Mouse (Mus musculus): Measurements from ENCODE around the gene Mettl16. TPM values are rescaled to one million over a fixed set of nuclear protein-coding genes. Genes with fewer than 3 reads are reported as not detected.
"Not testable (repeated sequence)": the region's sequence is repeated elsewhere in the genome, so short reads cannot be mapped to it uniquely, and the experiment has no call there.

The Mettl16 gene
- total RNA-seq, 2 experiments from 2014 or later = 8.5 to 9.2 TPM

DNA sequence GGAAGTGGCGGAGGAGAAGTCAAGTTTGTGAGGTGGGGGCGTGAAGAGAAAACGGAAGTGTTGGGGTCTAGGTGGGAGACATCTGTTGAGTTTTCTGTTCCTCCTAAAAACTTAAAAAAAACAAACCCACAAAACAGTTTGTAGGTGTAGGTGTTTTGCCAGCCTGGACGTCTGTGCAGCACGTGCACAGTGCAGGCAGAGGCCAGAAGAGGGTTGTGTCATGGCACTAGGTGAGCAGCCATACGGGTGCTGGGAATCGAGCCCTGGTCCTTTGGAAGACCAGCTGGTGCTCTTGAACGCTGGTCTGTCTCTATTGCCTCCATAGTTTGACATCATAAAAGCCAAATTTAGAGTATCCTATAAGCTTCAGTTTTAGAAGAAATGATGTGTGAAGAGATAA is 604 bp downstream of the Mettl16 start:
- DNase-seq = no peak
- intact Hi-C loops (cut with DNase I; ENCODE audit: low total_unique reads) = no loop called here

DNA sequence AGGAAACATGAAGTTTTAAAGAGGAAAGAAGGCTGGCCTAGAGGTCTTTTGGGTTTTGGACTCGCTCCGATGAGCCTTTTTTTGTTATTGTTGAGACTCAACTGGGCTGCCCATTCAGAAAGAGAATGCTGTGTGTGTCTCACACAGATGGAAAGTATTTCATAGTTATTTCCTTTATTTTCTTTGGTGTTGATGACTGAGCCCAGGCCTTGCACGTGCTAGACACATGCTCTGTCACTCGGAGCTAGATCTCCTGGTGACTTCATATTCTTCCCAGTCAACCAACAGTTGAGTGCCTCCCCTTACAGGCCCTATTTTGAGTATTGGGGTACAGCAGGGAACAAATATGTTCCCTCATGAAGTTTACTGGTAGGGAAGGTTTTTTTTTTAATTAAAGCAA is 1.0 kb downstream of the Mettl16 start:
- intact Hi-C loops (cut with DNase I; ENCODE audit: low total_unique reads) = no loop called here
- DNase-seq = no peak

- DNase-seq = no peak
- intact Hi-C loops (cut with DNase I; ENCODE audit: low total_unique reads) = no loop called here
These were observed 1.8 kb downstream of the Mettl16 start for GRCm38 (mm10) chr11:74772386-74772785.

- no peak for DNase-seq
- intact Hi-C loops (cut with DNase I; ENCODE audit: low total_unique reads) = no loop called here
These were observed 22.2 kb downstream of the Mettl16 start for GRCm38 (mm10) chr11:74792874-74793273.

GRCm38 (mm10) chr11:74800658-74801057 is 30.0 kb downstream of the Mettl16 start:
- no peak for DNase-seq
- intact Hi-C loops (cut with DNase I; ENCODE audit: low total_unique reads) = no loop called here

- intact Hi-C loops (cut with DNase I; ENCODE audit: low total_unique reads) = no loop called here
These were observed 33.5 kb downstream of the Mettl16 start for GRCm38 (mm10) chr11:74804081-74804627.

GRCm38 (mm10) chr11:74807246-74807882 is 36.7 kb downstream of the Mettl16 start:
- intact Hi-C loops (cut with DNase I; ENCODE audit: low total_unique reads) = loop anchor here (5.0 kb wide), 1 partner anchor 170 kb away; no protein-coding TSS in a partner anchor

More at GRCm38 (mm10) chr11:74804081-74804627, 33.5 kb downstream of the Mettl16 start:
- no peak for DNase-seq

GRCm38 (mm10) chr11:74808251-74808853 is 37.7 kb downstream of the Mettl16 start:
- intact Hi-C loops (cut with DNase I; ENCODE audit: low total_unique reads) = loop anchor here (5.0 kb wide), 1 partner anchor 171 kb away; no protein-coding TSS in a partner anchor
- no peak for DNase-seq

More at GRCm38 (mm10) chr11:74807246-74807882, 36.7 kb downstream of the Mettl16 start:
- no peak for DNase-seq

DNA sequence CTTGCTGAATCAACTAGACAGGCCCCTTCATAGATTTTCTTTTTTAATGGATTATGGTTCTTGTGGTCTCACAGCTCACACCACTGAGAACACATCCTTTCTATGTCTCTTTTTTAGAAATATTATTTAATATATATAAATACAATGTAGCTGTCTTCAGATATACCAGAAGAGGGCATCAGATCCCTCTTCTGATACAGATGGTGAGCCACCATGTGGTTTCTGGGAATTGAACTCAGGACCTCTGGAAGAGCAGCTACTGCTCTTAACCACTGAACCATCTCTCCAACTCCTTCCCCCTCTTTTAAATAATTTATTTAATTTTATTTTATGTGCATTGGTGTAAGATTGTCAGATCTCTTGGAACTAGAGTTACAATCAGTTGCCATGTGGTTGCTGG is 39.5 kb downstream of the Mettl16 start:
- DNase-seq = no peak
- intact Hi-C loops (cut with DNase I; ENCODE audit: low total_unique reads) = no loop called here

DNA sequence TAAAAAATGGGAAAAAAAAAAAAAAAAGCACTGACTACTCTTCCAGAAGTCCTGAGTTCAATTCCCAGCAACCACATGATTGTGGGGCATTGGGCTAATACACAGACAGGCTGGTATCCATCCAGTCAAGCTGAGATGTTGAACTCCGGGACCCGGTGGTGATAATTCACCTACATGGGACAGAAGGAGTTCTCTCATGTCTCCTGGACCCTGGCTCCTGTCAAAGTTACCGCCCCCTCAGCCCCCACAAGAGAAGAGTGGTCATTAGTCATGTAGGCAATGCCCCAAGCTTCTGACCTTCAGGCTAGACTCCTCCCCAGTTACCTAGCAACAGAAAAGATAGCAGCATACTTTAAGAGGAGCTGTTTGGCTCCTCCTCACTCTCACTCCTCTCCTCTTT is 40.4 kb downstream of the Mettl16 start:
- intact Hi-C loops (cut with DNase I; ENCODE audit: low total_unique reads); DNase-seq: not testable (repeated sequence)

GRCm38 (mm10) chr11:74811538-74811937 is 40.9 kb downstream of the Mettl16 start:
- intact Hi-C loops (cut with DNase I; ENCODE audit: low total_unique reads) = no loop called here
- DNase-seq = no peak

DNA sequence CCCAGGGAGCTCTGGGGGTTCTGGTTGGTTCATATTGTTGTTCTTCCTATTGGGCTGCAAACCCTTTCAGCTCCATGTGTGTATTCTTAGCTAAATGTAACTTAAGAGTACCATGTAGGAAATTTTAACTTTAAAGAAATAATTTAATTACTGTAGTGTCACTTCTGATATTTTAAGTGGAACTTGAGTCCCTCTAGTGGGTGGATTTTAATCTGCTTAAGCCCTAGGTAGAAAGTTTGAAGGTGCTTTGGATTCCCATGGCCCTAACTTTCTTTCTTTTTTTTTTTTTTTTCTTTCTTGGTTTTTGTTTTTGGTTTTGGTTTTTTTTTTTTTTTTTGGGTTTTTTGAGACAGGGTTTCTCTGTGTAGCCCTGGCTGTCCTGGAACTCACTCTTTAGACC is 45.2 kb downstream of the Mettl16 start:
- intact Hi-C loops (cut with DNase I; ENCODE audit: low total_unique reads) = no loop called here
- no peak for DNase-seq

DNA sequence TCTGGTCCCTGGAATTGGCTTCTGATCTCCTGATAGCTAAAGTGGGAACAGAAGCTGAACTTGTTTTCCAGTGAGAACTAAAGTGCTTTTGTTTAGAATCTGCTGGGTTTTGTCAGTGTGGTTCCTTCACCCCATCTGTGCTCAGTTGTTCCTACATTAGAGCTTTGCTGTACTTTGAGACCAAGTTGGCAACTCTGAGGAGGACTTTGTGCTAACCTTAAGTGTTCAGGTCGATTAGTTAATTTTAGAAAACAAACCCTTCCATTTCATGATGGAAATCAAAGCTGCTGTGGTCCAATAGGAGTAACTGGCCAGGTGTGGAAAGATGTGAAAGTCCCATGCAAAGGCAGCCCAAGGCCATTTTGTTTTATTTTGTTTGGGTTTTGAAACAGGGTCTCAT is 50.3 kb downstream of the Mettl16 start:
- no peak for DNase-seq
- intact Hi-C loops (cut with DNase I; ENCODE audit: low total_unique reads) = loop anchor here (2.0 kb wide), 1 partner anchor 28 kb away; no protein-coding TSS in a partner anchor

- intact Hi-C loops (cut with DNase I; ENCODE audit: low total_unique reads) = loop anchor here (2.0 kb wide), 1 partner anchor 27 kb away; no protein-coding TSS in a partner anchor
- DNase-seq = no peak
These were observed 50.8 kb downstream of the Mettl16 start for GRCm38 (mm10) chr11:74821463-74821862.

DNA sequence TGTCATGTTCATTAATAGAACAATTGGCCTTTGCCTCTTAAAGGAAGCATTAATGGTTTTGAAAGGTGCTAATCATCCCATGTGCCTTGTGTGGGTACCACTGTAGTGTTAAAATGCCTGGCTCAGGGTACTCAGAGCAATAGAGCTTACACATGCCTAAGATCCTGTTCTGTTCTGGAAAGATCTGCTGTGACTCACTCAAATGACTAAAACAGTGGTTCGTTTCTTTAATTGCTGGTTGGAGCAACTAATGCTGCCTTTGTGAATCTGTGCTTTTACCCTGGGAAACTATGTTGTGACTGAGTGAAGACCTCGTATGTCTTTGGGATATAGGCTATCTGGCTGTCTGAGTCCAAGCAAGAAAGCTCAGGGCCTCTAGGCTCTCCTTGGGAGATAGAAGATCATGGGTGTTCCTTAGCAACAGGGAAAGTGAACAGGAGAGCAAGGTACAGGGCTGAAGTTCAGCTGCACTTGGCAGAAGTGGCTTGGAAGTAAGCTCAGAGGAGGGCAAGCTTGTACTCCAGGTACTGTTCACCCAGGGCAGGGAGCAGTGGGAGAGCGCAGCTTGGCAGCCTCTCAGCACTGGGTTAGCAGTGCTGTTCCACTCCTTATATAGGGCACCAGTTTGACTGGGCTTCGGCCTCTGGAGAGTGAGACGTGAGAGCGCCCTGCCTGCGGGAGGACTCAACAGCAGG is 52.3 kb downstream of the Mettl16 start:
- intact Hi-C loops (cut with DNase I; ENCODE audit: low total_unique reads) = no loop called here
- DNase-seq = no peak

DNA sequence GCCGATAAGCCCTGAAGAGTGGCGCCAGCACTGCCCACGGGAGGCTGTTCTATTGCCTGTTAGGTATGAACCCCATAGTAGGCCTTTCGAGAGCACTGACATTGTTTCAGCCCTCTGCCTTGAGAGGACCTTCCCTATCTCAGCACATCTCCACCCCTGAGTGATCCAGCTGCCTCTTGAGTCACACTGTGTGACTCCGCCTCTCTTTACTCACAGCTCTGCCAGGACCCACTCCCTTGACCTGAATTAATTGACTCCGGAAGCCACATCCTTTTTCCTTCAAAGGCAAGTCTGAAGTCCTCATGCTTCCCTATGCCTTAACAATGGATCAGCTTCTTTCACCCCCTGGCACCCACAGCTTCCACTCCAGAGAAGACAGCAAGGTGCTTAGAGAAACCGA is 55.5 kb downstream of the Mettl16 start:
- DNase-seq = no peak
- intact Hi-C loops (cut with DNase I; ENCODE audit: low total_unique reads) = no loop called here

DNA sequence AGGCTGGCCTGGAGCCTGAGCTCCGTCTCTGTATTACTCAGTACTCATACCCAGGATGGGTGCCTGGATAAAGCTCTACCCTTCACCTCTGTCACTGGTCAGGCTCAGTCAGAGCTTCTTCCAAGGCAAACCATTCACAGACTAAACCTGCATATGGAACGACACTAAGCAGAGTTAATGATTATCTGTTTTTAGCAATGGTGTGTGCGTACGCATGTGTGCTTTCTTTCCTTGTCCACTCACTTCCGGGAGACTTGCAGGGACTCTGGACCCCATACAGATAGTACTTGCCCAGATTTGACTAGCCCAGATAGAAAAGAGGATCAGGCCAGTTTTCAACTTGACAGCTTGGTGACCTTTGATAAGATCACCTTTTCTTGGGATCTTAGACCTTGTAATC is 56.1 kb downstream of the Mettl16 start:
- DNase-seq = no peak
- intact Hi-C loops (cut with DNase I; ENCODE audit: low total_unique reads) = no loop called here

- intact Hi-C loops (cut with DNase I; ENCODE audit: low total_unique reads) = no loop called here
- no peak for DNase-seq
These were observed 57.3 kb downstream of the Mettl16 start for GRCm38 (mm10) chr11:74827791-74828403.

DNA sequence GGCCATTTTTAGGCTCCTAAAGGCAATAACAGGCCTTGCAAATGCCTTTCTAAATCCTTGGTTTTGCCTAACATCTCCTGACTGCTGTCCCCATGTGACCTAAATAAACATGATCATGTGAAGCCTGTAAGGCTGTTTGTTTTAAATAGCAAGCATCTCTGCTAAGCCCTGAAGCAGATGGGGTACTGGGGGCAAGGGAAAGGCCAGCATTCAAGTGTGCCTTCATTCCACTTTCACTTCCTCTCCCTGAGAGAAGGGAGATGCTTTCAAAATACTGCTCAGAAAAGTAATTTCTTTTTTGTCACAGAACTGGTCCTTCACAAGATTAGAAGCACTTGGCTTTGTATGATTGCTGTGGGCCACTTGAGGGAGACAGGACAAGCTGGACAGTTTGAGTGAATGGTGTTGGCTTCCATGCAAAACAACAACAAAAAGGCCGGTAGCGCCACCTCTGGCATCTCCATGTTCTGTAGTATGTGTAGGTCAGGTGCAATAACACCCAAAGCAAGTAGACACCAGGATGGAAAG is 57.8 kb downstream of the Mettl16 start:
- intact Hi-C loops (cut with DNase I; ENCODE audit: low total_unique reads) = no loop called here
- no peak for DNase-seq
